Mouse (Mus musculus): ENCODE measurements around the gene Ccdc171. TPM values are rescaled to one million over a fixed set of nuclear protein-coding genes. Genes with fewer than 3 reads are reported as not detected.
"Not testable (repeated sequence)": the region's sequence is repeated elsewhere in the genome, so short reads cannot be mapped to it uniquely, and the experiment has no call there.

Gene Ccdc171
- total RNA-seq, 1 experiment from 2014 or later, result 3.7 TPM

GRCm38 (mm10) chr4:83656571-83656970 lies 131.2 kb downstream of the Ccdc171 start:
- DNase-seq, result peak; percentile 9

- no peak for DNase-seq
Measured at GRCm38 (mm10) chr4:83657021-83657420, 131.7 kb downstream of the Ccdc171 start.

GRCm38 (mm10) chr4:83658415-83658814 lies 133.1 kb downstream of the Ccdc171 start:
- no peak for DNase-seq

GRCm38 (mm10) chr4:83659411-83659810 lies 134.1 kb downstream of the Ccdc171 start:
- no peak for DNase-seq

GRCm38 (mm10) chr4:83661519-83662271 lies 136.3 kb downstream of the Ccdc171 start:
- no peak for DNase-seq

- no peak for DNase-seq
Measured at GRCm38 (mm10) chr4:83662301-83662700, 137.0 kb downstream of the Ccdc171 start.

GRCm38 (mm10) chr4:83669552-83669951 lies 144.2 kb downstream of the Ccdc171 start:
- DNase-seq, result no peak

- not testable (repeated sequence) for DNase-seq
Measured at GRCm38 (mm10) chr4:83675308-83675707, 150.0 kb downstream of the Ccdc171 start.

GRCm38 (mm10) chr4:83676444-83676843 lies 151.1 kb downstream of the Ccdc171 start:
- DNase-seq, result no peak

- DNase-seq, result no peak
Measured at GRCm38 (mm10) chr4:83681081-83681480, 155.7 kb downstream of the Ccdc171 start.

- no peak for DNase-seq
Measured at GRCm38 (mm10) chr4:83682866-83683265, 157.5 kb downstream of the Ccdc171 start.

GRCm38 (mm10) chr4:83700190-83700589 lies 174.8 kb downstream of the Ccdc171 start:
- no peak for DNase-seq

- DNase-seq, result no peak
Measured at GRCm38 (mm10) chr4:83716996-83717395, 191.7 kb downstream of the Ccdc171 start.

GRCm38 (mm10) chr4:83719816-83720215 lies 194.5 kb downstream of the Ccdc171 start:
- DNase-seq, result no peak

- DNase-seq, result peak; percentile 5
Measured at GRCm38 (mm10) chr4:83725136-83725535, 199.8 kb downstream of the Ccdc171 start.

- DNase-seq, result no peak
Measured at GRCm38 (mm10) chr4:83739137-83739890, 214.0 kb downstream of the Ccdc171 start.

- no peak for DNase-seq
Measured at GRCm38 (mm10) chr4:83739891-83740277, 214.5 kb downstream of the Ccdc171 start.

- DNase-seq, result no peak
Measured at GRCm38 (mm10) chr4:83742806-83743460, 217.6 kb downstream of the Ccdc171 start.

GRCm38 (mm10) chr4:83775136-83775535 lies 249.8 kb downstream of the Ccdc171 start:
- DNase-seq, result no peak

- no peak for DNase-seq
Measured at GRCm38 (mm10) chr4:83780044-83780443, 254.7 kb downstream of the Ccdc171 start.

GRCm38 (mm10) chr4:83785115-83785514 lies 259.8 kb downstream of the Ccdc171 start:
- no peak for DNase-seq

- DNase-seq, result no peak
Measured at GRCm38 (mm10) chr4:83791811-83792210, 266.5 kb downstream of the Ccdc171 start.

- peak; percentile 9 for DNase-seq
Measured at GRCm38 (mm10) chr4:83794315-83794922, 269.1 kb downstream of the Ccdc171 start.

Data from adrenal gland, postnatal 25 days (tissue).